Mouse (Mus musculus): Measurements from ENCODE around the gene Midn.
A peak's percentile ranks its signal among the peaks of the same experiment; 100 is the strongest.

Midn gene

DNA sequence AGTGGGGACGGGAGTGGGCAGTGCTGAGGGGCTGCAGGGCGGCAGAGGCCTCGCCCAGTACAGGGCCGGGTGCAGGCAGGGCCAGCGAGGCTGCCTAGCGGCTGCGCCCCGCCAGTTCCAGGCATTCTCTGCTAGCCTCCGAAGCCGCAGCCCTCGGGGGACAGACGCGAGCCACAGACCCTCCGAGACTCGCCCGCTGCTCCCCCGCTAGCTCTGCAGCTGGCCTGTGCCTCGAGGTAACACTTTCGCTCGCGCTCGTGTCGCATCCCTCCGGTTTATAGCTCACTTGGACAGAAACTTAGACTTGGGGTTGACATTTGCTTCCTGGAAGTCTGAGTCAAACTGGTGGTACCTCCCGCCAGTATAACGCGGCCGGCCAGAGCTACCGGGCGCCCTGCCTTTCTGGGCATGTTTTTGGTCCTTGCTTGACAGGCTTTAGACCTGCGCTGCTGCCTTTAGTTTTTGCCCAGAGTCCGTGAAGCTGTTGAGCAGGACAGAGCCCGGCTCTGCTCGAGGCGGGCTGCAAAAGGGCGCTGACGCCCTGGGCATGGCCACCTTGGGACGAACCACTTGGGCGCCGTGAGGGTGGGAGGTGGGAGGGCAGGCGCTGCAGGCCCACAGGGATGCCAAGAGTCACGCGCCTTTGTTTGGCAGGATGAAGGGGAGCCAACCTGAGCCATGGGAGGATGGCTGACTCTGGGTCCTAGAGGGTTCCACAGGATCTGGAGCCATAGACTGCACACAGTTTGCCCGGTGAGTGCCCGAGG lies 23.9 kb downstream of the Midn start:
- no peak for DNase-seq (ENCODE audit: low spot score)

GRCm38 (mm10) chr10:80172527-80173292 lies 24.6 kb downstream of the Midn start, which contains the start of gene 1600002K03Rik:
Gene 1600002K03Rik, plus strand, starts transcription at chr10:80172944.
- peak; percentile 87 for DNase-seq (ENCODE audit: low spot score)

- no peak for DNase-seq (ENCODE audit: low spot score)
Observed at GRCm38 (mm10) chr10:80173358-80173757, 25.3 kb downstream of the Midn start.

DNA sequence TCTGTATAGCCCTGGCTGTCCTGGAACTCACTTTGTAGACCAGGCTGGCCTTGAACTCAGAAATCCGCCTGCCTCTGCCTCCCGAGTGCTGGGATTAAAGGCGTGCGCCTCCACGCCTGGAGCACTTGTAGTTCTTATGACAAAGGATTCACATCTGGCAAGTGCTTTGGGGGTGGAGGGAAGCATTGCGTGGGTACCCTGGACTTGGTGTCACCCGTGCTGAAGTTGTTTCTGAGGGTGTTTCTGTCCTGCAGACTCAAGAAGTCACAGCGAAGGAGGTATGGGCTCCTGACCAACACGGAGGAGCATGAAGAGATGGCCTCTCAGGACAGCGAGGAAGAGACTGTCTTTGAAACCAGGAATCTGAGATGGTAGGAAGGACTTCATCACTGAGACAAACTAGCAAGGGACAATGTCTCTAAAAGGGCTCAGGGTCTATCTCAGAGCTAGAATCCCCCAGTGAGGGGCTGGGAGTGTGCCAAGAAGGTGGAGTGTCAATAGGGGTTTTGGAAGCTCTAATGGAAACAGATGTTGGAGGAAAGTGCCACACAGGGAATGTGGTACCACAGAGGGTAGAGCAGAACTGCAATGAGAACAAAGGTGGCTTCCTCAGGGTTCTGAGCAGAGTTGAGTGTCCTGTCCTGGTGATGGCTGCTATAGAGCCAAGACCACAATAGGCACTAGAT lies 26.0 kb downstream of the Midn start:
- no peak for DNase-seq (ENCODE audit: low spot score)

- peak; percentile 47 for DNase-seq (ENCODE audit: low spot score)
Observed at GRCm38 (mm10) chr10:80174705-80175104, 26.6 kb downstream of the Midn start.

- no peak for DNase-seq (ENCODE audit: low spot score)
Observed at GRCm38 (mm10) chr10:80175536-80176269, 27.6 kb downstream of the Midn start.

DNA sequence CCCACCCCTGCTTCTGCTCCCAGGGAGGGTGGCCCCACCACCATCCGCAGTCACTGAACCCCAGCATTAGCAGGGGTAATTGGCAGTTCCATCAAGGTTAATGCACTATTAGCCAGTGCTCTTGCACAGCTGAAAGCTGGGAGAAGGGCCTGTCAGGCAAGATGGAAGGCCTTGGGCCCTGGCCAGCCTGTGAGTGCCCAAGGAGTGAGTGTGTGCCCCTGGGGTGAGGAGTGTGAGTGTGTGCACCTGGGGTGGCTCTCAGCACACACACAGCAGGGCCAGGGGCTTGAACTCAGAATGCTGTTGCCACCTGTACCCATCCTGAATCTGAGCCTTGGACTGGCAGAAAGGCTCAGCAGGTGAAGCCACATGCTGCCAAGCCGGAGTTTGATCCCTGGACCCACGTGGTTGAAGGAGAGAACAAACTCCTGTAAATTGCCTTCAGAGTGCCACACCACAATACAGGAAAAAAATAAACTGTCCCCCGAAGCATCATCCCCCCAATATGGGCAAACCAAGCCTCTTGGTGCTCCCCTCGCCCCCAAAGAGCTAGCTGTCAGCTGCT lies 28.3 kb downstream of the Midn start:
- DNase-seq (ENCODE audit: low spot score): no peak

DNA sequence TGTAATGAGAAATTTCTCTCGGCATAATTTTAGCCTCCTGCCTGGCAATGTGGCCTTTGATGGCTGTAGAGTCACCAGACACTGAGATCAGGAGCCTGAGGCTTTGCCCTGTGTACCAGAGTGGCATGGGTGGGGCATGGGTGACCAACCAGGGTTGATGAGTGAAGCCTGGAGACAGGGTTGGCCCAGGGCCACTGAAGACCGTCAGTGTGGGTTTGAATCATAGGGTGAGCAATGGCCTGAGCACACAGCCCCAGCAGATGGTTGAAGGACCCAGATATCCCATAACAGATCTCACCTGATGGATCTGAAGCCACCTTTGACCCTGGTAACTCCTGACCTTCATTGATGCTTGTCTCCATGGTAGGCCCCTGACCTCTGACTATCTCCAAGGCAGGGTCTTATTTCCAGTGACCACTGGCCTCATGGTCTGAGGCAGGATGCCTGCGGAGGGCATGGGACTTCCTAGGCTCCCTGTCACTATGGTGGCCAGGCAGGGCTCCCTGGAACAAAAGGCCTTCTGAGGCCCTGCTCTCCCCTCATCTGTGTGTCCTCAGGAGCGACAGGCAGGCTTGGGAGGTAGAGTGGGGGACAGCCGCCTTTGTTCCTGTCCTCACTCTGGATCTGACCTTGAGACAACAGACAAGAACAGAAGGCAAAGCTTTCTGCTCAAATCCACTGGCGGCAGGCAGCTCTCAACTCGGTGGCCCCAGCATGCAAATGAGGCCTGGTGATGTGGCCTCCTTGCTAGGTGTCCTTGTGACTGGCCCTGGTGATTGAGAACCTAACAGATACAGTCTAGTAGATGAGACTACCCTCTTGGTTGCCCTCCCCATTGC lies 29.6 kb downstream of the Midn start:
- no peak for DNase-seq (ENCODE audit: low spot score)

- no peak for DNase-seq (ENCODE audit: low spot score)
Observed at GRCm38 (mm10) chr10:80179068-80180051, 31.3 kb downstream of the Midn start, which contains the start of gene Efna2. Gene Efna2, plus strand, starts transcription at chr10:80179482.

- DNase-seq (ENCODE audit: low spot score): no peak
Observed at GRCm38 (mm10) chr10:80180288-80180687, 32.2 kb downstream of the Midn start.

DNA sequence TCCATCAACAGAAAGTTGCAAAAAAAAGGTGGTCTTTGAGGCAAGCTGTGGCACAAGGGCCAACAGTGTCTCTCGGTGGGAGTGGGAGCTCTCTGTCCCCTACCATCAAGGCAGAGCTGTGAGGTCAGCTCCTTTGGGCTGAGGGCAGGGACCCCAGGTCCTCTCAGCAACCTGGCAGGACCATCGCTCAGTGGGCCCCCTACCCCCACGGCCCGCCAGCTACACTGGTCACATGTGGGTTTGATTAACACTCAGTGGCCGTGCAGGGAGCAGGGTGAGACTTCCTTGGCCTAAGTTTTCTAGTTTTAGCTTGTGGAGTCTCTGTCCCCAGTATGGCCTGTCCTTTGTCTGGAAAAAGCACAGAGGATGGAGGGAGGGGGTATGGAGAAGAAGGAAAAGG lies 32.8 kb downstream of the Midn start:
- no peak for DNase-seq (ENCODE audit: low spot score)

- no peak for DNase-seq (ENCODE audit: low spot score)
Observed at GRCm38 (mm10) chr10:80182547-80182946, 34.5 kb downstream of the Midn start.

- no peak for DNase-seq (ENCODE audit: low spot score)
Observed at GRCm38 (mm10) chr10:80186649-80187048, 38.6 kb downstream of the Midn start.

DNA sequence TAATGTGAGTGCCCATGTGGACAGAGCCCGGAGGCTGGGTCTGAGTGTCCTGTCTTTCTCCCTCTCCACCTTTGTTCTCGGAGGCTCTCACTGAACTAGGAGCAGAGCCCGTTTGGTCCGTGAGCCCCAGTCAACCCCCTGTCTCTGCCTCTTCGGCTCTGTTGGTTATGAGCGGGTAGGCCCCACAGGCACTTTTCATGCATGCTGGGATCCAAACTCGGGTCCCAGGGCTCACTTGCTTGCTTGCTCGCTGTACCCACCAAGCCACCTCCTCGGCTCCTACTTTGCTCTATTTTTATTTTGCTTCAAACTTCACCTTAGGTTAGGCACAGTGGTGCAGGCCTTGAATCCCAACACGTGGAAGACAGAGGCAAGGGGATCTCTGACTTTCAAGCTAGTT lies 39.7 kb downstream of the Midn start:
- no peak for DNase-seq (ENCODE audit: low spot score)

GRCm38 (mm10) chr10:80188453-80189024 lies 40.5 kb downstream of the Midn start:
- DNase-seq (ENCODE audit: low spot score): no peak

DNA sequence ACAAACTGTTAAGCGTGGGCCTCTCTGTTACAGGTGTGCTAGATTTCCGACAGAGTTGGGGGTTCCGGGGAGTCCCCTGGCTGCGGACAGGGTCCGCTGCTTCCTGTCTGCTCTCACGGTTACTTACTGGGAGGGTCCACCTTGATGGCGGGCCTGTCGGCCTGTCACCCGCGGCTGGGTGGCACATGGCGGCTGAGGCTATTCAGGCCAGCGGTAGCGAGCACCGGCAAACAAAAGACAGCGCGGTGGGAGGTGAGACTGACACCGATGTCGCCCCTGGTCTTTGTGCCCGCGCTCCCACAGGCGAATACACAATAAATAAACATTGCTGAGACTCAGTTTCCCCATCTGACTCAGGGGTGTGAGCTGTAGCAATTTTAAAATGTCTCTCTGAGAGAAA lies 41.9 kb downstream of the Midn start:
- DNase-seq (ENCODE audit: low spot score): no peak

GRCm38 (mm10) chr10:80190491-80191051 lies 42.5 kb downstream of the Midn start:
- DNase-seq (ENCODE audit: low spot score): no peak

GRCm38 (mm10) chr10:80193976-80194375 lies 45.9 kb downstream of the Midn start:
- DNase-seq (ENCODE audit: low spot score): no peak

GRCm38 (mm10) chr10:80194441-80194840 lies 46.4 kb downstream of the Midn start:
- DNase-seq (ENCODE audit: low spot score): no peak
